Mouse (Mus musculus): ENCODE measurements around the gene Uvrag.

Uvrag gene

GRCm38 (mm10) chr7:98938621-98939020 is 202.3 kb downstream of the Uvrag start:
- no peak for DNase-seq (ENCODE audit: low read depth, low spot score)

- DNase-seq (ENCODE audit: low read depth, low spot score) = no peak
Measured at GRCm38 (mm10) chr7:98937079-98937813, 203.7 kb downstream of the Uvrag start.

- DNase-seq (ENCODE audit: low read depth, low spot score) = no peak
Measured at GRCm38 (mm10) chr7:98935757-98936156, 205.2 kb downstream of the Uvrag start.

- no peak for DNase-seq (ENCODE audit: low read depth, low spot score)
Measured at GRCm38 (mm10) chr7:98935193-98935592, 205.7 kb downstream of the Uvrag start.

- no peak for DNase-seq (ENCODE audit: low read depth, low spot score)
Measured at GRCm38 (mm10) chr7:98928336-98929025, 212.5 kb downstream of the Uvrag start.

- DNase-seq (ENCODE audit: low read depth, low spot score) = no peak
Measured at GRCm38 (mm10) chr7:98926906-98927528, 213.9 kb downstream of the Uvrag start.

GRCm38 (mm10) chr7:98924380-98924869 is 216.5 kb downstream of the Uvrag start:
- DNase-seq (ENCODE audit: low read depth, low spot score) = no peak

- no peak for DNase-seq (ENCODE audit: low read depth, low spot score)
Measured at GRCm38 (mm10) chr7:98922984-98923383, 218.0 kb downstream of the Uvrag start.

GRCm38 (mm10) chr7:98917407-98917806 is 223.5 kb downstream of the Uvrag start:
- no peak for DNase-seq (ENCODE audit: low read depth, low spot score)

- DNase-seq (ENCODE audit: low read depth, low spot score) = no peak
Measured at GRCm38 (mm10) chr7:98916581-98916980, 224.4 kb downstream of the Uvrag start.

- no peak for DNase-seq (ENCODE audit: low read depth, low spot score)
Measured at GRCm38 (mm10) chr7:98912953-98913360, 228.0 kb downstream of the Uvrag start.

- no peak for DNase-seq (ENCODE audit: low read depth, low spot score)
Measured at GRCm38 (mm10) chr7:98911276-98911675, 229.7 kb downstream of the Uvrag start.

- DNase-seq (ENCODE audit: low read depth, low spot score) = no peak
Measured at GRCm38 (mm10) chr7:98910712-98911111, 230.2 kb downstream of the Uvrag start.

- DNase-seq (ENCODE audit: low read depth, low spot score) = no peak
Measured at GRCm38 (mm10) chr7:98910164-98910563, 230.8 kb downstream of the Uvrag start.

GRCm38 (mm10) chr7:98907476-98907875 is 233.5 kb downstream of the Uvrag start:
- no peak for DNase-seq (ENCODE audit: low read depth, low spot score)

GRCm38 (mm10) chr7:98904659-98905362 is 236.1 kb downstream of the Uvrag start:
- DNase-seq (ENCODE audit: low read depth, low spot score) = no peak

- no peak for DNase-seq (ENCODE audit: low read depth, low spot score)
Measured at GRCm38 (mm10) chr7:98903884-98904283, 237.1 kb downstream of the Uvrag start.

- DNase-seq (ENCODE audit: low read depth, low spot score) = peak; percentile 48
Measured at GRCm38 (mm10) chr7:98901120-98901519, 239.8 kb downstream of the Uvrag start.

- DNase-seq (ENCODE audit: low read depth, low spot score) = no peak
Measured at GRCm38 (mm10) chr7:98899815-98900214, 241.1 kb downstream of the Uvrag start.

GRCm38 (mm10) chr7:98897323-98897722 is 243.6 kb downstream of the Uvrag start:
- DNase-seq (ENCODE audit: low read depth, low spot score) = no peak

- no peak for DNase-seq (ENCODE audit: low read depth, low spot score)
Measured at GRCm38 (mm10) chr7:98895501-98896095, 245.3 kb downstream of the Uvrag start.

Data from CD4-positive, CD25-positive, alpha-beta regulatory T cell, adult 2 months (primary cell).